Mouse (Mus musculus) gastrocnemius, adult 2 months (tissue): Measurements from ENCODE around the gene Dnah7a. TPM values are rescaled to one million over a fixed set of nuclear protein-coding genes. Genes with fewer than 3 reads are reported as not detected.
"Not testable (repeated sequence)": the region's sequence is repeated elsewhere in the genome, so short reads cannot be mapped to it uniquely, and the experiment has no call there.

ENCODE experiments used
- DNase-seq: peaks from one replicate; pipeline ENCODE4 v3.0.0; 2022
- H3K27ac ChIP-seq: fragments of 200-600 bp; 2 replicates; pipeline ENCODE4 v1.8.1; 2022; ENCODE audit warnings: mild to moderate bottlenecking
- H3K4me3 ChIP-seq: fragments of 200-600 bp; 2 replicates; pipeline ENCODE4 v1.8.1; 2022; ENCODE audit warnings: mild to moderate bottlenecking, moderate library complexity
- CTCF ChIP-seq: fragments of 200-600 bp; IDR thresholded peaks from 2 replicates; pipeline ENCODE4 v1.8.1; 2022; ENCODE audit warnings: antibody characterized with exemption, mild to moderate bottlenecking, moderate library complexity
- intact Hi-C: fragments of 180-260 bp; cut with DNase I; formaldehyde crosslinking; loops from one replicate; pipeline ENCODE4 v1.15.1; 2025
- microRNA-seq: library from miRNA; unstranded; fragments of <30 nt; microRNA quantifications from one replicate; pipeline ENCODE4 v1.2.0, GENCODE M21; 2021
- total RNA-seq, 2 experiments: library from RNA; stranded (reverse); gene quantifications; 2 replicates each; pipeline ENCODE4 v1.2.3; 2021

Dnah7a gene
- total RNA-seq, 2 experiments from 2014 or later, result not detected

GRCm38 (mm10) chr1:53405803-53406325 is 300.7 kb downstream of the Dnah7a start:
- intact Hi-C loops, result no loop called here
- no peak overlapping the region for H3K4me3 ChIP-seq
- no peak for DNase-seq
- no peak for TF ChIP-seq CTCF
- H3K27ac ChIP-seq, result no peak overlapping the region

- H3K4me3 ChIP-seq, H3K27ac ChIP-seq, DNase-seq, intact Hi-C loops: not testable (repeated sequence)
These were observed 312.4 kb downstream of the Dnah7a start for GRCm38 (mm10) chr1:53393936-53394760.

GRCm38 (mm10) chr1:53388762-53389161 is 317.8 kb downstream of the Dnah7a start:
- intact Hi-C loops, result no loop called here
- TF ChIP-seq CTCF, result no peak
- DNase-seq, result no peak
- Histone ChIP-seq H3K27ac (no peak overlapping the region), H3K4me3 (no peak overlapping the region)

- Histone ChIP-seq H3K27ac (no peak overlapping the region), H3K4me3 (no peak overlapping the region)
- intact Hi-C loops, result no loop called here
- no peak for DNase-seq
- TF ChIP-seq CTCF, result no peak
These were observed 322.4 kb downstream of the Dnah7a start for GRCm38 (mm10) chr1:53384085-53384688.

DNA sequence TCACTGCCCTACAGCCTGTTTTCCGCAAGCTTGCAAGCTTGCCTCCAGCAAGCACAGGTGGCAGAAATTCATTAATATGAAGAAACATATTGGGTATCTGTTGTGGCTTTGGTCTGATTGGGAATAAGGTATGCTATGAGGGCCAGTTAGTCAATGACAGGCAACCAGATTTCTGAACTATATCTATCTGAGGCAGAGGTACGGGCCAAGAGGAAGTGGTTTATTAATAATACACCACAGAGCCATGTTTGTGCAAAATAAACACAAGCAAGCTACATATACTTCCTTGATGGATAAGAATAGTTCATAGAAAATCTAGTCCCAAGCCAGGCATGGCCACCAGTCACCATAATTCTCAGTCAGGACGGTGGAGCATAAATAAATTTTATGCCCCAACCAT is 328.9 kb downstream of the Dnah7a start:
- Histone ChIP-seq H3K27ac (no peak overlapping the region), H3K4me3 (no peak overlapping the region)
- TF ChIP-seq CTCF, result no peak
- no peak for DNase-seq
- intact Hi-C loops, result no loop called here

DNA sequence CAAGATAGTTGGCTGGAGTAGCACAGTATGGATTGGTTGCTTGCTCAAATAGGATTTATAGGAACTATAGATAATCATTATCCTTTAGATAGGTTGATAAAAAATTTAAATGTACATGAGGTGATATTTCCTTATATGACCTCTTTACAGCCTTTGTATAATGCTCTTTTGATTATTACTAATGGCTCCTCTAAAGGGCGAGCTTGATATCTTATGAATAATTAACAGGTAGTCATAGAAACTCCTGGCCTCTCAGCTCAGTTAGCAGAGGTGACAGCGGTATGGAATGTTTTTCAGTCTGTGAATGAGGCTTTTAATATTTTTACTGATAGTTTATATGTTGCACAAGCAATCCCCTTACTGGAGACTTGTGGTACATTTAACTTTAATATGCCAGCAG is 330.6 kb downstream of the Dnah7a start:
- H3K27ac ChIP-seq, result not testable (repeated sequence)

DNA sequence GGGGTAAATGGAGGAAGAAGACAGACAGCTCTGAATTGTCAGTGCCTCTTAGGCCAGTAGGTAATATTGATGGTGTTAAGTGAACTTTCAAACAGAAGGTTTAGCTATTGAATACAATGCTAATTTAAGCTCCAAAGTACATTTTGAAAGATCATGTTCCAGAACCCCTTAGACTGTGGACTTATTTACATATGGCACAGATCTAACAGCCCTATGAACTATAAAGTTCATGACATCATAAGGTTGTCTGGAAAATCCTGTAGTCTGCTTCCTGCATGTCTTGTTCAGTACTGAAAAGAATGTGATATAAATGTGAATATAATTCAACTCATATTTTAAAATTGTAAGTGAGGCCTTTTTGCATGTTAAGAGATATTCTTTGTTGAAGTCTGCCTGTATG is 347.6 kb downstream of the Dnah7a start:
- Histone ChIP-seq H3K4me3 (no peak overlapping the region), H3K27ac (no peak overlapping the region)
- DNase-seq, result no peak
- TF ChIP-seq CTCF, result no peak
- intact Hi-C loops, result no loop called here

More for the DNA sequence above, 330.6 kb downstream of the Dnah7a start:
- DNase-seq, intact Hi-C loops, H3K4me3 ChIP-seq: not testable (repeated sequence)

DNA sequence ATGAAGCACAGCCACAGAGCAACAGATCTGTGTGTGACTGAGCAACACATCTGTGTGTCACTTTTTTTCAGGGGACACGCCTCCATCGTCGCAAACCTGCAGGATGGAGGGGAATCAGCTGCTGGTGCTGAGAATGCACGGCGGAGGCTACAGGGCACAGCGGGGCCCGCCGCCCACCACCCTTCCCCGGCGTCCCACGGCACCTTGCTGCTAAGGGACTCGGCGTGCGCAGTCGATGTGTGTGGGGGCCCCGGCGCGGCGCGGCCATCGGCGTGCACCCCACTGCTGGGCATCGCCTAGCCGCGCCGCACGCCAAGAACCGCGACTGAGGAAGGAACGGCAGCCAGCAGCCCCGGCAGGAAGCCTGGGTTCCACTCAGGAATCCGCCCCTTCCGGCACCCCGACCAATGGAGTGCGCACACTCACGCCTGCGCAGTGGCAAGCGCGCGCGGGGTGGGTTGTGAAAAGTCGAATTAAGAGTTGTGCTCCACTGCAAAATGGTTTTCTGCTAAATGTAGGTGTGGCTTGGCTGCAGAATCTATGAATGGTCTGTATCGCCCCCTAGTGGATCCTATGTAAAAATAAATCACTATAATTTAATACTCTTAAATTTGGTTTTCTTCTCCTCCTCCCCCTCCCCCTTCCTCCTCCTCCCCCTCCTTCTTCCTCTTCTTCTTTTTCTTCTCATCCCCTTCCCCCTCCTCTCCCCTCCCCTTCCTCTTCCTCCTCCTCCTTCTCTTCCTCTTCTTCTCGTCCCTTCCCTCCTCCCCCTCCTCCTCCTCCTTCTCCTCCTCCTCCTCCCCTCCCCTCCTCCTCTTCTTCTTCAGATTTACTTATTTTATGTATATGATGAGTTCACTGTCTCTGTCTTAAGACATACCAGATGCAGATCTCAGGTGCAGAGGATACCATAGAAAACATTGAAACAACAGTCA is 354.0 kb downstream of the Dnah7a start, which contains the start of the genes Asdurf, Gm28551 and Asnsd1:
Asdurf (minus strand) TSS at position 293 of the 935 bp plus-strand sequence.
Gm28551 (minus strand) TSS at position 341 of the 935 bp plus-strand sequence.
Asnsd1 (minus strand) TSS at position 426 of the 935 bp plus-strand sequence.
- peak; percentile 97 for DNase-seq
- intact Hi-C loops, result loop anchor here (5.0 kb wide), 2 partner anchors 40 to 300 kb away; partner anchors contain the start of gene Osgepl1
- H3K4me3 ChIP-seq, result peak within 1 kb of the TSS; percentile 76
- TF ChIP-seq CTCF, result peak; percentile 61
- peak within 1 kb of the TSS; percentile 88 for H3K27ac ChIP-seq

Small RNAs within 50 kb of the gene (microRNA-seq; reads per million reads assigned to microRNA genes)
- gene Gm25240, result not detected

Other genes starting within 250 kb of the Dnah7a start
- 1 to 10 TPM; 6.0 to 6.7 TPM for gene Stk17b, start 78.4 kb upstream of the Dnah7a start, total RNA-seq